Mouse (Mus musculus) fibroblast of lung, adult 2 months (primary cell): ENCODE data around the gene Smim26.
A peak's percentile ranks its signal among the peaks of the same experiment; 100 is the strongest.
"Not testable (repeated sequence)": the region's sequence is repeated elsewhere in the genome, so short reads cannot be mapped to it uniquely, and the experiment has no call there.

Source experiments
- DNase-seq: peaks from one replicate; pipeline ENCODE4 v3.0.0-alpha.2; 2011; ENCODE audit warnings: low read depth

The Smim26 gene

DNA sequence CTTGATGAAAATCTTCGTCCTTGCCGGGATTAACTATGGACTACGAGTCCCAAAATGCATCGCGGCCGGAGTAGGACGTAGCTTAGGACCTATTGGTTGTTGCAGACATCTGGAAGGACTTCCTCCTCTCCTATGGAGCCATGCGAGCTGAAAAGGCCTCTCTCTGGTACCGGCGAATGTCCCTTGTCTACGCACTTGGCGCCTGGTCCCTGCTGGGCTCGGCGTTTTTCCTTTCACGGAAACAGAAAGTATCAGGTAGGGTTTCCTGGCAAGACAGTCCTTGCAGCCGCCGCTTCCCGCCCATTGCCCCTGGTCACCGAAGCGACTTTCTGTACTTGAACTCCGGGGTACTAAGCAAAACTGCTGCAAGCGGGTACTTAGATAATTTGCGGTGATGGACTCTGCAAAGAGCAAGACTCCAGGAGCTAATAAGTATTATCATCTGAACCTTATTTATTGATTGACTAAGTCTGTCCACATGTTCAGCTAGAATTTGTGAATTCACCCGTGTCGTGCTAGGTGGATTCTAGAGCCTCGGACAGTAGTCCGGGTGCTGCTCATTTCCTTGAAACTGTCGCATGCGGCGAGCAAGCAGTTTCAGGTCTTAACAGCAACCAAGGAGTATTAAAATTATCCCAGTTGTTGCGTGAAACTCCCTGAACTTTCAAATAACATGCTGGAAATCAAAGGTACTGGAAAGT lies at the start of gene Smim26:
Gene Smim26 (plus strand): TSS at position 104 of the 701 bp plus-strand sequence.
- peak; percentile 38 for DNase-seq

DNA sequence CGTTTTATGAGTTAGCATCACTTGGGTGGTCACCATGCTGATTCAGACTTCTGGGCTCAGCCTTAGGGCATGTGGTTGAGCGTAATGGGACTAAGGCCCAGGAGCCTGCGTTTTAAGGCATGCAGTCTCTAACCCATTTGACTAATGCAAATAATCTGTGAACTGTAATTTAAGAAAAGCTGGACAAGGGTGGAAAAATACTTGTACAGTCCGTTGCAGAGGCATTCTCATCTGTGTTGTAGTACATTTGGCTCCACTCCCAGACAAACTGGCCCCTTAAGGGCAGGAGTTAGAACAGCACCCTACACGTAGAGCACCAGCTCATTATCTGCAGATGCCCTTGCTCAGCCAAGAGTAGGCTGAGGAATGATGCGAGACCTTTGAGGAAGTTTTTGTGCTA lies 49.2 kb upstream of the Smim26 start:
- DNase-seq, result no peak

- no peak for DNase-seq
These were observed 48.8 kb upstream of the Smim26 start for GRCm38 (mm10) chr2:144545061-144545460.

- no peak for DNase-seq
These were observed 48.4 kb upstream of the Smim26 start for GRCm38 (mm10) chr2:144545481-144545880.

- DNase-seq, result no peak
These were observed 46.3 kb upstream of the Smim26 start for GRCm38 (mm10) chr2:144547559-144547958.

GRCm38 (mm10) chr2:144550529-144550928 lies 43.3 kb upstream of the Smim26 start, which contains the start of gene Rbbp9:
Gene Rbbp9 (minus strand): TSS chr2:144550869.
- no peak for DNase-seq

DNA sequence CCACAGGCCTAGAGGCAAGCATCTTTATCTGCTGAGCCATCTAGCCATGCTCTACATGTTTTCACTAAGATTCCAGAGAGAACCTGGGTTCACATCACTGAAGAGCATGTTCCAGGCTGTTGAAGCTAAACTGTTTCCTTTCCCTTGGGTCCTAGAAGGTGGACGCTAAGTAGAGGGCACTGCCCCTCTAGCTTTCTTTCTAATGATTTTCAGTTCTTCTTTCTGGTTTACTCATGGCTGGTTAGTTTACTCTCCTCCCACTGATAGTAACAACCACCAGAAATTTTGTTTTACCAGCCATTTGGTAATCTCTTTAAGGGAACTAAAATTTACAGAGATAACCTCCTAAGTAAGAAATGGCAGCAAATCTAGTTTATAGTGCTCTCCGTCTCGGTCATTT lies 39.9 kb upstream of the Smim26 start:
- DNase-seq, result no peak

GRCm38 (mm10) chr2:144555286-144555819 lies 38.5 kb upstream of the Smim26 start:
- peak; percentile 6 for DNase-seq

DNA sequence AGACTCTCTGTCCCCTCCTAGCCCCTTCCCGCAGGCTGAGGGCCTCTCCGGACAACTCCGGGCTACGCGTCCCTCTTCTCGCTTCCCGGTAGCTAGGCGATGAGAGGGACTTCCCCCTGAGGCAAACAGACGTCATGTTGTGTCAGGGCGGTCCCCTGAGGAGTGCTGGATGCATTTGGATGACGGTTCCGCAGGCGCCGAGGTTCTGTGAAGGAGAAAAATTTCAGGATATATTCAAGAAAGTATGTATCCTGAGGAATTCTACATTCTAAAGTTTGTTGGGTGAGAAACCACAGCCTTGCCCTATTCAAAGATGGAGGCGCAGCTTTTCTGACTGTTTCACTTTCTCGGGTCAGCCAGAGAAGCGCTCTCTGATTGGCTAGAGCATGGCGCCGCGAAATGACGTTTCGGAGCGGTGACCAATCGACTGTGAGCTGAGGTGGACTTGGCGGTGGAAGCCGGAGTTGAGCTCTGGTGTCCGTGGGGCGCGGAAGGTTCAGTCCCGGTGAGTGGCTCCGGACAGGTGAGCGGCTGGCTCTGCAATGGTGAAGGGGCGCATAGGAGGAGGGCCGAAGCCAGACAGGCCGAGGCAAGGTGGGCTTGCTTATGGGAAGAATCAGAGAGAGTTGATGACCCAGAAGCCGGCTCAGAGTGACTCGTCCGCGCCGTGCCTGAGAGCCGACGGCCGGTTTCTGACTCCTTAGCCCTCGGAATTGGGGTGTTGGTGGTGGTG lies 37.9 kb upstream of the Smim26 start, which contains the start of gene Sec23b:
Gene Sec23b (plus strand): TSS at position 410 of the 733 bp plus-strand sequence.
- peak; percentile 95 for DNase-seq

- no peak for DNase-seq
These were observed 5.1 kb upstream of the Smim26 start for GRCm38 (mm10) chr2:144588723-144589122.

- not testable (repeated sequence) for DNase-seq
These were observed 818 bp upstream of the Smim26 start for GRCm38 (mm10) chr2:144593036-144593435.

DNA sequence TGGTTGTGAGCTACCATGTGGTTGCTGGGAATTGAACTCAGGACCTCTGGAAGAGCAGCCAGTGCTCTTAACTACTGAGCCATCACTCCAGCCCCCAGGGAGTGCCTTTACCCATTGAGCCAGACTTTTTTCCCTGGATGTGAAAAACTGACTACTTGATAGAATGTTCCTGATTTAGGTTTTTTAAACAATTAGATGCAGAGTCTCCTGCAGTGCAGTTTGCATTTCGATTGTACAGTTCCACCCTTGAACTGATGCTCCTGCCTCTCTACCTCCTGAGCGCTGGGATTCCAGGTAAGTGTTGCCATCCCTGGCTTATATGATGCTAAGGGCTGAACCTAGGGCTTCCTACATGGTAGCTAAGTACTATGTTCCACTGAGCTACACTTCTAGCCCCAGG lies 4.2 kb downstream of the Smim26 start:
- DNase-seq, result no peak

GRCm38 (mm10) chr2:144599831-144600687 lies 6.2 kb downstream of the Smim26 start, which contains the start of gene Dtd1:
Gene Dtd1 (plus strand): TSS chr2:144599897.
- DNase-seq, result peak; percentile 46

GRCm38 (mm10) chr2:144601576-144601975 lies 7.7 kb downstream of the Smim26 start:
- no peak for DNase-seq

- DNase-seq, result no peak
These were observed 20.1 kb downstream of the Smim26 start for GRCm38 (mm10) chr2:144613956-144614355.

- no peak for DNase-seq
These were observed 23.4 kb downstream of the Smim26 start for GRCm38 (mm10) chr2:144617074-144617874.

- no peak for DNase-seq
These were observed 27.6 kb downstream of the Smim26 start for GRCm38 (mm10) chr2:144621491-144621890.

DNA sequence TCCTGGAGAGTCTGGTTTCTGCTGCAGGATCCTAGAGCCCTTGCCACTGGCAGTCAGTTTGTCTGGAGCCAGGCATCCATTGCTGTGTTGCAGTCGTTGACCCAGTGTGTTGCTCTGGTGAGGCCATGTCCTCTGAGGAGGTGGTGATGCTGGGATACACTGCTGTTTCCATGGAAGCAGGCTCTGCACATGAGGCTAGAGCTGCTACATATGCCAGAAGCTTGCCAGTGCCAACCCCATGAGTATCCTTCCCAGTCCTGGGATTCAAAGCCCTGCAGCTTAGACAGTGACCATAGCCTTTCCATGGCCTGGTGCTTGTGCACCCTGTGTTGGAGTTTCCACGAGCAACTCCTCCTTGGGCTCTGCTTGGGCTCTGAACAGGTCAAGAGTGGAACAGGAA lies 39.7 kb downstream of the Smim26 start:
- no peak for DNase-seq

DNA sequence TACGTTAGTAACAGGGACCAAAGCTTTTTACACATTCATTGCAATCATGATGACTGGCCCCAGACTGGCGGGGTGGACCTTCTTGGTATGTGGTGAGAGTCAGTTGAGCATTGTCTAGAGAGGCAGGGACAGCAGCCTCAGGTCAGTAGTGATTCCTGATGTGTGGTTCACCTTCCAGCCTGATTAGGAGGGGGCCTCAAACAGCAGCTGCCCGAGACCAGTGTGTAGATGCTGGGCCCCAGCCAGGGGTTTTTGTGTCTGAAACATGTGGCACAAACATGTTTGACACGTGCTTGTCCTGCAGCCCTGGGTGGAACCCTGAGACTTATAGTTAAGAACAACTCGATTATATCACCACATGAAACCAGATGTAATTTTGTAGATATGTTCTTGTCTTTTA lies 40.4 kb downstream of the Smim26 start:
- DNase-seq, result no peak

DNA sequence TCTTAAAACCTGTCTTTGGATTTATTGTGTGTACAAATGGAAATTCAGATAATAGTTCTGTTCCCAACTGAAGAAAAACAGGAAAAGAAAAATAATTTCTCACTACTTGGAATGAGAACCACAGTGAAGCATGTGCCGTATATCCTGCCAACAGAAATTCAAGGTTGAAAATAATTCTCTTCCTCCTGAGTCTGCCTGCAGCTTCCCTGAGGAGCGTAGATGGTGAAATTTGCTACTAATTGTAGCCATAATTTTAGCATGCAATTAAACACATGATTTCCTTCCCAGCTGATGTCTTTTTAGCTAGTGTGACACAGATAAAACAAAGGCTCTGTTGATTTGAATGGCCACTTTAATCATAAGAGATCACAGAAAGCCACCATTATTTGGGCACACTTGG lies 40.9 kb downstream of the Smim26 start:
- DNase-seq, result no peak

GRCm38 (mm10) chr2:144635644-144636320 lies 41.9 kb downstream of the Smim26 start:
- peak; percentile 11 for DNase-seq
